Mouse (Mus musculus) myocyte (in vitro differentiated cells): ENCODE measurements around the gene Ankrd35. TPM values are rescaled to one million over a fixed set of nuclear protein-coding genes. Genes with fewer than 3 reads are reported as not detected.
"Not testable (repeated sequence)": the region's sequence is repeated elsewhere in the genome, so short reads cannot be mapped to it uniquely, and the experiment has no call there.

Experiments
- H3K27me3 ChIP-seq: one replicate; pipeline ENCODE4 v1.6.1; 2011; ENCODE audit not compliant: control insufficient read depth, insufficient read depth, insufficient read length
- H3K36me3 ChIP-seq: one replicate; pipeline ENCODE4 v1.6.1; 2011; ENCODE audit not compliant: control insufficient read depth, insufficient read depth
- H3K4me2 ChIP-seq: one replicate; pipeline ENCODE4 v1.6.1; 2011; ENCODE audit warnings: low read depth, control low read depth
- H3K4me3 ChIP-seq: one replicate; pipeline ENCODE4 v1.5.1; 2011; ENCODE audit warnings: mild to moderate bottlenecking, control low read depth, moderate library complexity
- H3K79me2 ChIP-seq: one replicate; pipeline ENCODE4 v1.6.1; 2011; ENCODE audit not compliant: control insufficient read depth, insufficient read depth
- H3ac ChIP-seq: one replicate; pipeline ENCODE4 v1.6.1; 2011; ENCODE audit not compliant: control insufficient read depth, insufficient read length
- CEBPB ChIP-seq: IDR thresholded peaks from 2 replicates; pipeline ENCODE4 v1.6.1; 2011; ENCODE audit warnings: mild to moderate bottlenecking, moderate library complexity; ENCODE audit not compliant: poor library complexity, insufficient read depth, severe bottlenecking
- E2F4 ChIP-seq: IDR thresholded peaks from one replicate; pipeline ENCODE4 v1.6.1; 2011; ENCODE audit warnings: mild to moderate bottlenecking, control low read depth, moderate library complexity; ENCODE audit not compliant: insufficient read depth
- MAX ChIP-seq: IDR thresholded peaks from one replicate; pipeline ENCODE4 v1.6.1; 2011; ENCODE audit warnings: low read depth, mild to moderate bottlenecking, control low read depth
- MYOD1 ChIP-seq, 3 experiments: IDR thresholded peaks; one replicate each; pipeline ENCODE4 v1.6.1; 2011; ENCODE audit warnings: control low read depth in 2 of 3, low read depth in 2 of 3, mild to moderate bottlenecking in 2 of 3, moderate library complexity in 1 of 3; ENCODE audit not compliant: insufficient read length in 2 of 3, control insufficient read depth in 1 of 3
- MYOG ChIP-seq, 3 experiments: IDR thresholded peaks; one replicate each; pipeline ENCODE4 v1.6.1; 2011; ENCODE audit warnings: control low read depth in 2 of 3, low read depth in 2 of 3, mild to moderate bottlenecking in 2 of 3; ENCODE audit not compliant: insufficient read length in 2 of 3, control insufficient read depth in 1 of 3, insufficient read depth in 1 of 3
- POLR2A ChIP-seq: IDR thresholded peaks from one replicate; pipeline ENCODE4 v1.6.1; 2011; ENCODE audit warnings: low read depth, mild to moderate bottlenecking, control low read depth, moderate library complexity; ENCODE audit not compliant: insufficient read length
- POLR2AphosphoS2 ChIP-seq: IDR thresholded peaks from one replicate; pipeline ENCODE4 v1.6.1; 2011; ENCODE audit warnings: low read depth, control low read depth; ENCODE audit not compliant: insufficient read length
- REST ChIP-seq: IDR thresholded peaks from one replicate; pipeline ENCODE4 v1.6.1; 2011; ENCODE audit warnings: mild to moderate bottlenecking, control low read depth, moderate library complexity; ENCODE audit not compliant: insufficient read depth, insufficient read length
- SRF ChIP-seq: IDR thresholded peaks from one replicate; pipeline ENCODE4 v1.6.1; 2011; ENCODE audit warnings: low read depth; ENCODE audit not compliant: control insufficient read depth, insufficient read length
- TCF12 ChIP-seq: IDR thresholded peaks from one replicate; pipeline ENCODE4 v1.6.1; 2011; ENCODE audit warnings: mild to moderate bottlenecking, control low read depth; ENCODE audit not compliant: poor library complexity, insufficient read depth, severe bottlenecking
- TCF3 ChIP-seq: IDR thresholded peaks from one replicate; pipeline ENCODE4 v1.6.1; 2011; ENCODE audit warnings: low read depth, control low read depth; ENCODE audit not compliant: insufficient read length
- USF1 ChIP-seq: IDR thresholded peaks from one replicate; pipeline ENCODE4 v1.6.1; 2011; ENCODE audit warnings: low read depth, mild to moderate bottlenecking, control low read depth, moderate library complexity
- polyA plus RNA-seq: library from polyadenylated mRNA; unstranded; fragments of >200 nt; fragmentation: generic; extraction: Trizol; gene quantifications from one replicate; pipeline ENCODE4 v1.2.1, GENCODE M21; 2012; ENCODE audit warnings: missing spikeins

Gene Ankrd35
- polyA plus RNA-seq, 1 experiment = 0.37 TPM

DNA sequence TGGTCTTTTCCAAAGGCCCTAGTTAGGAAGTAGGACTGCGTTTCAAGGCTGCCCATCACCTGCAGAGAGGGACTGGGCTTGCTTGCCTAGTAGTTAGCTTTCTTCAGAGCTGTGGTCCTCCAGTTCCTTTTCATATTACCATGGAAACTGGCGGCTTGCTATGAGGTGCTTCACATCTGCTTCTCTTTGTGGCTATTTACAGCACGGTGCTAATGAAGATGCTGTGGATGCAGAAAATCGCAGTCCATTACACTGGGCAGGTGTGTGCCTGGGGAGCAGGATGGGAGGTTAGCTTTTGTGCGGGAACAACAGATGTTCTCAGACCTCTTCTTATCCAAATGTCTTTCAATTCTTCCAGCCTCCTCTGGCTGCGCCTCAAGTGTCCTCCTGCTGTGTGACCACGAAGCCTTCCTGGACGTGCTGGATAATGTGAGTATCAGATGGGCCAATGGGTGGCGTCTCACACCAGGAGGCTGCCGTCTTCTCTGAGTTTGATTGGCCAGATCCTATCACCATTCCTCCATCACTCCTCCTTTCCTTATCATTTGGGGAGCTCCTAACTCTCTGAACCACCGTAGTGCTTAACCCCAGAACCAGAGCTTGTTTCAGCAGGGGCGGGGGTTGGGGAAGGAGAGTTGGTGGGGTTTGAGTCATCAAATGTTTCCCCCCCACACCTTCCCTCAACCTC lies 10.5 kb downstream of the Ankrd35 start:
- TF ChIP-seq MYOG (IDR thresholded peaks at IDR 0.05; ENCODE audit: control insufficient read depth in 1 of 3, insufficient read depth in 1 of 3, insufficient read length in 2 of 3, low read depth in 2 of 3) (no peak), MAX (no peak), MYOD1 (IDR thresholded peaks at IDR 0.05; ENCODE audit: control insufficient read depth in 1 of 3, insufficient read length in 2 of 3, low read depth in 2 of 3) (no peak)
- no peaks in the 10 kb centered on the region for H3K79me2 ChIP-seq
- no peak overlapping the region for H3K4me2 ChIP-seq
- H3K27me3 ChIP-seq = no peaks in the 10 kb centered on the region
- H3K36me3 ChIP-seq = no peaks in the 10 kb centered on the region
- H3K4me3 ChIP-seq = no peak overlapping the region
- H3ac ChIP-seq = no peak overlapping the region

DNA sequence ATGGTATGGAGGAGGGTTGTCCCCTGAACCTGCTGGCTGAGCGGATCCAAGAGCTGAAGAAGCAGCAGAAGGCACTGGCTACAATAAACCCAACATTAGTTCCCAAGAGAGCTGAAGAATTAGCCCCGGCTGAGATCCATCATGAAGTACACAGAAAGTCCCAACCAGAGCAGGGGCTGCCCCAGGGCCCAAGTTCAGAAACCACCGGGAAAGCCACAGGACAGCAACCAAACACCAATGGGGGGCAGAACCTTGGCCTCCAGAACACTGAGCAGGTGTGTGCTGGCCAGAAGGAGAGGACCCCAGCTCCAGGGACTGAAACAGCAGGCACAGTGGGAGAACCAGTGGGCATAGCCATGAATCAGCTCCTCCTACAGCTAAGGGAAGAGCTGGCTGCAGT lies 13.6 kb downstream of the Ankrd35 start:
- H3K27me3 ChIP-seq = no peaks in the 10 kb centered on the region
- H3K36me3 ChIP-seq = no peaks in the 10 kb centered on the region
- TF ChIP-seq USF1 = no peak
- TF ChIP-seq SRF = no peak
- TF ChIP-seq MYOG (IDR thresholded peaks at IDR 0.05; ENCODE audit: control insufficient read depth in 1 of 3, insufficient read depth in 1 of 3, insufficient read length in 2 of 3, low read depth in 2 of 3) = no peak
- no peak for TF ChIP-seq E2F4
- no peak for TF ChIP-seq POLR2AphosphoS2
- TF ChIP-seq MYOD1 (IDR thresholded peaks at IDR 0.05; ENCODE audit: control insufficient read depth in 1 of 3, insufficient read length in 2 of 3, low read depth in 2 of 3) = no peak
- TF ChIP-seq MAX = no peak
- TF ChIP-seq TCF12 = no peak
- no peak for TF ChIP-seq REST
- no peak for TF ChIP-seq POLR2A
- no peak for TF ChIP-seq TCF3
- TF ChIP-seq CEBPB = no peak

GRCm38 (mm10) chr3:96684151-96684821 lies 14.4 kb downstream of the Ankrd35 start:
- Histone ChIP-seq H3K4me3 (no peak overlapping the region), H3K27me3 (no peaks in the 10 kb centered on the region), H3K36me3 (no peaks in the 10 kb centered on the region), H3ac (no peak overlapping the region), H3K4me2 (no peak overlapping the region), H3K79me2 (no peaks in the 10 kb centered on the region)
- TF ChIP-seq TCF12 (no peak), REST (no peak), E2F4 (no peak)

More for the DNA sequence above, 13.6 kb downstream of the Ankrd35 start:
- Histone ChIP-seq H3K4me3 (no peak overlapping the region), H3ac (no peak overlapping the region), H3K79me2 (no peaks in the 10 kb centered on the region), H3K4me2 (no peak overlapping the region)

- no peak overlapping the region for H3K4me3 ChIP-seq
- no peak overlapping the region for H3K4me2 ChIP-seq
- no peak overlapping the region for H3ac ChIP-seq
- no peaks in the 10 kb centered on the region for H3K79me2 ChIP-seq
- H3K36me3 ChIP-seq = no peaks in the 10 kb centered on the region
- TF ChIP-seq USF1 (no peak), E2F4 (no peak), POLR2A (no peak), MYOD1 (IDR thresholded peaks at IDR 0.05; ENCODE audit: control insufficient read depth in 1 of 3, insufficient read length in 2 of 3, low read depth in 2 of 3) (no peak), TCF3 (no peak), MAX (no peak), CEBPB (no peak), SRF (no peak), POLR2AphosphoS2 (no peak), MYOG (IDR thresholded peaks at IDR 0.05; ENCODE audit: control insufficient read depth in 1 of 3, insufficient read depth in 1 of 3, insufficient read length in 2 of 3, low read depth in 2 of 3) (no peak), REST (no peak), TCF12 (no peak)
- no peaks in the 10 kb centered on the region for H3K27me3 ChIP-seq
Observed at GRCm38 (mm10) chr3:96684822-96685156, 14.9 kb downstream of the Ankrd35 start.

DNA sequence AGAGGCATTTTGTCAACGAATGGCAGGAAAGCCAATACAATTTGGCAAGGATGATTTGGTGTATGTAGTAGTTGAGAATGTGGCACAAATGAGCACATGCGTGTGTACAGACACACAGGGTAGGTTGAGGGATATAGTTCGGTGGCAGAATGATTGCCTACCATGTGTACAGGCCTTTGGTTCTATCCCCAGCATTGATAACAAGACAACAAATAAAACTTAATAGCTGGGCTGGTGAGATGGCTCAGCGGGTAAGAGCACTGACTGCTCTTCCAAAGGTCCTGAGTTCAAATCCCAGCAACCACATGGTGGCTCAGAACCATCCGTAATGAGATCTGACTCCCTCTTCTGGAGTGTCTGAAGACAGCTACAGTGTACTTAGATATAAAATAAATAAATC lies 16.1 kb downstream of the Ankrd35 start:
- not testable (repeated sequence) for H3K4me2 ChIP-seq, H3K36me3 ChIP-seq

More for the DNA sequence above, 16.1 kb downstream of the Ankrd35 start:
- H3K79me2 ChIP-seq, H3K27me3 ChIP-seq, H3ac ChIP-seq, H3K4me3 ChIP-seq: not testable (repeated sequence)
